Mouse (Mus musculus) C2C12 (cell line): ENCODE measurements around the gene Kif24.

Source experiments
- CEBPB ChIP-seq: IDR thresholded peaks from one replicate; pipeline ENCODE4 v1.6.1; 2011; ENCODE audit warnings: low read depth, mild to moderate bottlenecking, control low read depth, moderate library complexity
- CTCF ChIP-seq: IDR thresholded peaks from one replicate; pipeline ENCODE4 v1.5.1; 2011; ENCODE audit not compliant: control insufficient read depth, insufficient read depth, insufficient read length
- FOSL1 ChIP-seq: IDR thresholded peaks from one replicate; pipeline ENCODE4 v1.8.0; 2011; ENCODE audit warnings: mild to moderate bottlenecking, low read length; ENCODE audit not compliant: poor library complexity, insufficient read depth, severe bottlenecking
- MAX ChIP-seq: IDR thresholded peaks from one replicate; pipeline ENCODE4 v1.6.1; 2011; ENCODE audit warnings: mild to moderate bottlenecking, control low read depth
- MYOD1 ChIP-seq: IDR thresholded peaks from one replicate; pipeline ENCODE4 v1.6.1; 2011; ENCODE audit warnings: low read depth; ENCODE audit not compliant: control insufficient read depth, insufficient read length
- MYOG ChIP-seq: IDR thresholded peaks from one replicate; pipeline ENCODE4 v1.6.1; 2011; ENCODE audit not compliant: control insufficient read depth, insufficient read length; ENCODE audit errors: extremely low read depth
- USF1 ChIP-seq: IDR thresholded peaks from one replicate; pipeline ENCODE4 v1.6.1; 2011; ENCODE audit warnings: low read depth, mild to moderate bottlenecking, control low read depth, moderate library complexity

- TF ChIP-seq USF1 (no peak), MYOD1 (no peak), CTCF (no peak), MAX (no peak), CEBPB (no peak), FOSL1 (no peak), MYOG (no peak)
These were observed 42.7 kb upstream of the Kif24 start for GRCm38 (mm10) chr4:41507326-41507924.
